Mouse (Mus musculus) layer of hippocampus, adult 2 months (tissue): ENCODE measurements at regions not wholly inside any gene's neighbourhood (a gene's known extent, or its start where the extent isn't known, plus 50 kb on each side); places are given as distances from the start of the nearest gene placed in this dataset.

Source experiments
- DNase-seq, 2 experiments: peaks; one replicate each; pipeline ENCODE4 v3.0.0; 2022; ENCODE audit warnings: low spot score in 2 of 2
- H3K27ac ChIP-seq: fragments of 200-600 bp; 2 replicates; pipeline ENCODE4 v1.8.1; 2022
- H3K4me3 ChIP-seq: fragments of 200-600 bp; 2 replicates; pipeline ENCODE4 v1.8.1; 2022; ENCODE audit warnings: mild to moderate bottlenecking
- CTCF ChIP-seq: fragments of 200-600 bp; conservative IDR thresholded peaks from 2 replicates; pipeline ENCODE4 v1.8.1; 2022; ENCODE audit warnings: antibody characterized with exemption, mild to moderate bottlenecking, moderate library complexity

DNA sequence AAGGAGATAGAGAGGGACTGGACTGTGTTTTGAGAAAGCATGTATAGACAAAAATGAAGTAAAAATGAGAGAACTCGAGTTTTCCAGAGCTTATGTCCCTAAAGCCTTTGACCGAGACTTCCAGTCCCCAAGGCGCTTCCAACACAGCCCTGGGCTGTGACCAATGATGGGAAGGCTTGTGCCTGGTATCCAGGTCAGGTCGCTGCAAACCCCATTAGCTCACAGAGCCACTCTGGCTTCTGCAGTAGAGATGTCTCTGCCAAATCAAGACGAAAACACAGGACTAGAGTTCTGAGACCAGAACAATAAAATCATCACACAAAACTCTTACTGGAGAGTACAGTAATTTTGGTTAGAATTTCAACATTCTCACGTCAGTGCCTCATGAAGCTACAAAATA lies 218.5 kb upstream of the Zfp637 start:
- no peak for DNase-seq
- no peak for TF ChIP-seq CTCF
- no peak overlapping the region for H3K27ac ChIP-seq
- H3K4me3 ChIP-seq, result no peak overlapping the region

DNA sequence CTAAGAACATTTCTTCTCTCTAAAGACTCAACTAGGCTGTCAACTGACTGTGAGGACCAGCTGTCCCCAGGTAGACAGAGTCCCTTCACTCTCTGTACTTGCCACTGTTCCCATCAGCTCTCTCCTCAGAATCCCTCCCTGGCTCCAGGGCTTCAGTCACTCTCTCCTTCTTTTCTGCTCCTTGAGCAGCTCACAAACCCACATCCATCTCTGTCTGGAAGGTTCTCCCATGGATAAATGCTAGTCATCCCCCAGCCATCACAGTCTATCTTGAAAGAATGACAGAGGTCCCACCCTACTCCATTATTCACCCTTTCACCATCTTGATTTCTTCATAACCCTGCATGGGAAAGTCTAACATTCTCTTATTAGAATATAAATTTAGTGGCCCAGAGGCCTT lies 218.0 kb upstream of the Zfp637 start:
- Histone ChIP-seq H3K27ac (no peak overlapping the region), H3K4me3 (no peak overlapping the region)
- DNase-seq, result no peak
- no peak for TF ChIP-seq CTCF

DNA sequence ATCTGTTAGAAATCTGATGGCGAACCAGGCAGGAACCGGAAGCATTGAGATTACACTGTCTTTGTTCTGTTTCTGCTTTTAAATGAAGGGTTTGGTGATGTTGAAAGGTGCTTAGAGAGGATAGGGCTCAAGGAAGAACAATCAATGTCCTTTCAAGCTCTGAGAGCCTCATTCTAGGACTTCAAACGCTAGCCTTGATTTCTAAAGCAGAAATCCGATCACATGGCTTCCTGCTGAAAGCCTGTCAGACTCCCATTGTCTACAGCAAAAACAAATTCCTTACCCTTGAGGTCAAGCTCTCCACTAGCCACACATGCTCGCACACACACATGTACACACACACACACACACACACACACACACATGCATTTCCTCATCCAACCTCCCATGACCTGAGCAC lies 215.3 kb upstream of the Zfp637 start:
- peak overlapping the region; percentile 32; the same call in 1 of the 2 replicates for H3K27ac ChIP-seq
- no peak for TF ChIP-seq CTCF
- H3K4me3 ChIP-seq, result no peak overlapping the region
- DNase-seq, result no peak

DNA sequence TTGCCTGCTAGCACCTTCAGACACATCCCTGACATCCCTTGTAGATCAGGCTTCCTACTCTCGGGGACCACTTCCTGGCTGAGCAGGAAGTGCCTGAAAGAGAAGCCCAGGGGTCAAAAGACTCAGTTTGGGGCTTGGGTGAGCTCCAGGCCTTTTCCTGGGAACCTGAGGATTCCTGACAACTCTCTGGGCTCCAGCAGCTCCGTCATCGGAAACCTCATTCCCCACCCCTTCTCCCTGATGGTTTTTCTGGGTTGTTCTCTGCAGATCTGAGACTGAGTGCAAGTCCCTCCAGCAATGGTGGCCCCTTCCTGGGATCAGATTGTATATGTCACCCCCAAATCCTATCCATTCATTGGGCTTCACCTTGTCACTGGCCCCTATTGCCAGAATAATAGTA lies 213.5 kb upstream of the Zfp637 start:
- Histone ChIP-seq H3K27ac (no peak overlapping the region), H3K4me3 (no peak overlapping the region)
- TF ChIP-seq CTCF, result no peak
- no peak for DNase-seq

DNA sequence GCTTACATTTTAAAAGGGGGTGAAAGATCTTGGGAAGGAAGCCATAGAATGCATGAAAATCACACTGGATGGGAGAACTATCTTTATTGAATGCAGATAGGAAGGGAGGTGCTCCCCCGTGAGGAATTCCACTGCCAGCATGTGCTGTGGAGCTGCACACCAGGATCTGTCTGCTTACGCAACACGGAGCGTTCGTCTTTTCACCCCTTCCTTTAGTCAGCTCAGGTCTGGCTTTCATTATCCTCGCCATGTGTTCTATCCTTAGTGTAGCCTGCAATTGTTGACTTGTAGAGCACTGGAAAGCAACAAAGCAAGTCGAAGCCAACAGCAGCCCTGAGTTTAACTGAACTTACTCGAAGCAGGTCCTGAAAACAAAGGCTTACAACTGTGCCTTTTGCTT lies 194.4 kb upstream of the Zfp637 start:
- Histone ChIP-seq H3K27ac (no peak overlapping the region), H3K4me3 (no peak overlapping the region)
- peak; percentile 72 for TF ChIP-seq CTCF
- peak; percentile 10 to 21 for DNase-seq

DNA sequence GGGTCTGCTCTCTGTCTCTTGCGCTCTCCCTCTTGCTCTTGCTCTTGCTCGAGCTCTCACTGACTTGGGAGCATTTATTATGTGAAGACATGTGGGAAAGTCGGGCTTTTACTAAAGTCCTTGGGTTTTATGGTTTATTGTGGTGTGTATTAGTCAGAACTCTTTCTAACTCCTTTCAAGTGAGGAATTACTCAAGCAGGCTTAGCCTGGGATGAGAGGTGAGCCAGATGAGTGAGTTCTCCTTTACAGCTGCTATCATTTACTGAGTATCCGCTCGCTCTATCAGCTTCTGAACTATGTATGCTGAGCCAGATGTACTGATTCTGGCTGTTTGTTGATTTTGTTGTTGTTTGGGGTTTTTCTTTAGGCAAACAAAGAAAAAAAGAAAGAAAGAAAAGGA lies 190.4 kb upstream of the Zfp637 start:
- H3K27ac ChIP-seq, result no peak overlapping the region
- no peak overlapping the region for H3K4me3 ChIP-seq
- DNase-seq, result no peak
- TF ChIP-seq CTCF, result no peak

DNA sequence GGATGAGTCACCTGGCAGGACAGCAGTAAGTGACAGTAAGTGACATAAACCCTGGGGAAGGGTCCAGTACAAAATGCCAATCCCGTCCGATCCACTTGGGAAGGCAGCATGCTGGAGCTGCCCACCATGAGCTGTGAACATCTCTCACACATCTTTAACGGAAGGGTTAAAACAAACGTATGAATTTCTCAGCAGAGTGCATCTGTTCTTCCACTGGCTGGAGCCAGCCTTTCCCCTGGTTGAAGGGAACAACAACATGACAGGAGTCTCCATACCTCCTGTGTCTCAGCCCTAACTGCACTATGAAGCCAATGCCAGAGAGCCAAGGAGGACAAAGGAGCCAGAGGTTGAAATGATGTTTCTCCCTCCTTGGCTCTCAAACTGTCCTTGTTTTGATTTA lies 189.4 kb upstream of the Zfp637 start:
- Histone ChIP-seq H3K4me3 (no peak overlapping the region), H3K27ac (0 out of 2 replicates have a peak overlapping the region, but pooled peaks have one; percentile 41)
- no peak for DNase-seq
- no peak for TF ChIP-seq CTCF

DNA sequence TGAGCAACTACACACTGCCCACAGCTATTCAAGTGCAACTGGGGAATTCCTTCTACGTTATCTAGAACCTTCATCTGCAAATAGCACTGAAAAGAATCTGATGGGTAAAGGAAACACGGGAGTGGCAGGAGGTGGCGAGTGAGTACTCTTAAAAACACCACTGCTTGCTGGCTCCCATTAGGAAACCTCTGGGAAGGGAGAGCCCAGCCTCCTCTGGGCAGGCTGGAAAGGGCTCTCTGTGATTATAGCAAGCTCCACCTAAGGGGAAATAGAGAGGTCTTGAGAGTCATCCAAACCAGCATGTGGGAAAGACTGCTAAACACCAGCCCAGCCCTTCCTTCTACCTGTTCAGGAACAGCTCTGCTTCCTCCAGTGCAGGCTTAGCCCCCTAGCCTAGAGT lies 189.0 kb upstream of the Zfp637 start:
- DNase-seq, result no peak
- Histone ChIP-seq H3K27ac (0 out of 2 replicates have a peak overlapping the region, but pooled peaks have one; percentile 41), H3K4me3 (no peak overlapping the region)
- no peak for TF ChIP-seq CTCF

DNA sequence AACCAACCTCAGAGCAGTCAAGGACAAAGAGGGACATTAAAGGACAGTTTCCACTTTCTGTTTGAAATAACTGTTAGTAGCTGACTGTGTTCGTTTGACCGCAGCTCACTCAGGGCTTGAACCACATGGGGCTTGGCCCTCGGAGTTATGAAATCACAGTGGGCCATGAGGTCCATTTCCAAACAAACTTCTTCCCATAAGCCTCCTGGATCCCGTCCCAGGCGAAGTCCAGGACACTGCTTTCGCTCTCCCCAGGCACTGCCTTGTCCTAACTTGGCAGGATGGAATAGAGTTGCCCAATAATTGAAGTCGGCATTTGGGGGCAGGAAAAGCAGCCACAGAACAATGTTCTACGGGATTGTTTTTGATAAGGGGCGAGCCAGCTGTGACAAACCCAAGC lies 188.1 kb upstream of the Zfp637 start:
- H3K27ac ChIP-seq, result peak overlapping the region; percentile 19; the same call in 1 of the 2 replicates
- H3K4me3 ChIP-seq, result no peak overlapping the region
- no peak for TF ChIP-seq CTCF
- DNase-seq, result no peak

DNA sequence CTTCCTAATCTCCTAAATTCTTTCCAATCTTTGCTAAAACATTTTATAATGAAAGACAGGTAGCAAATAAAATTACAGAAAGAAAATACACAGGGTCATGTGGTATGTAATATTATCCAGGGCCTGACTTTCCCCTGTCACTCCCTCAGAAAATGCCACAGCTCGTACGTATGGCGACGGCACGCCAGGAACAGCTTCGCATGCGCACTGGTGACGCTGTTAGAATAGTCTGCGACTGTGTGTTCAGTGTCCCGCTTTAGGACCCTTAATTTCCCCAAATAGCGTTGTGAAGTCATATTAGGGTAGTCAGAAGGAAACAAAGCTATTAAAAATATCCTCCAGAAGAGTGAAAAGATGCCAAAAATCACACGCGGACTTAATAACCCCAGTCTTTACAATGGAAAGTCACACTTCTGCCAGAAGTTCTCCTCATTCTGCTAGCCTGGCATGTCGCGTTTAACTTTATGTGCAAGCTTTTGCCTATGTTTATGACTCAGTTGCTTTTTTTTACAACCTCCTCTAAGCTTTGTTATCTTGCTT lies 187.0 kb upstream of the Zfp637 start:
- Histone ChIP-seq H3K27ac (no peak overlapping the region), H3K4me3 (no peak overlapping the region)
- no peak for TF ChIP-seq CTCF
- no peak for DNase-seq

DNA sequence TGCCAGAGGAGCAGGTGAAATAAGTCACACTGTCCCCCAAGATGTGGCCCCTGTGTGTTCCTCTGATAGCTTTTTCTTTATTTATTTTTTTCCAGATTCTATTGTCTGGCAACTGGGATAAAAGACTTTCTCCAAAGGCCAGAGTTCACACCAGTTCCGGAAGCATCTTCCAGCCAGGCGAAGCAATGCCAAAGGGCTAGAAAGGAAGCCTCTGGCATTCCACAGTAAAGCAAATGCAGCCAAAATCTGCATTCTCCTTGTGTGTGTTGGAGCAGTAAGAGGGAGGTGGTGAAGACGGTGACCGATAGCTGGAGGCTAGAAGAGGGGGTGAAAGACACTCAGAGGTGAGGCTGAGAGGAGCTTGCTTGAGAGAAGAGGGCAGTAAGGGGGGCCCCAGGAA lies 185.0 kb upstream of the Zfp637 start:
- no peak for TF ChIP-seq CTCF
- Histone ChIP-seq H3K4me3 (no peak overlapping the region), H3K27ac (no peak overlapping the region)
- DNase-seq, result no peak

DNA sequence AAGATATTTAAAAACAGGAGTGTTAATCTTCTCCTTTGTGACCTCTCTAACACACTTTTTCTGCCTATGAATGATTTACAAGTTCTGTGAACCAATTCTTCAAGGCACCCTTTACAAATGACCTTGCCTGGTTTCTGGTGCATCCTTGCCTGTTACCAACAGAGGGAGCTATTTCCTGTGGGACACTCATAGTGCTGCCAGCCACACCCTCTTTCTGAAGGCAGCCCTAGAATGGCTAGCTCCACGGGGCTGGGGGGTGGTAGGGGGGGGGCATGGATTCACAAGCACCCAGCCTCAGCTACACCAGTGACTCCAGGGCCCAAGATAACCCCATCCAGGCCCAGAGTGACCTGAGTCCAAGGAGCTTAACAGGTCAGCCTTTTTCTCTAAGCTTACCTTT lies 180.4 kb upstream of the Zfp637 start:
- TF ChIP-seq CTCF, result peak; percentile 75
- Histone ChIP-seq H3K27ac (no peak overlapping the region), H3K4me3 (no peak overlapping the region)
- peak; percentile 8 to 16 for DNase-seq

DNA sequence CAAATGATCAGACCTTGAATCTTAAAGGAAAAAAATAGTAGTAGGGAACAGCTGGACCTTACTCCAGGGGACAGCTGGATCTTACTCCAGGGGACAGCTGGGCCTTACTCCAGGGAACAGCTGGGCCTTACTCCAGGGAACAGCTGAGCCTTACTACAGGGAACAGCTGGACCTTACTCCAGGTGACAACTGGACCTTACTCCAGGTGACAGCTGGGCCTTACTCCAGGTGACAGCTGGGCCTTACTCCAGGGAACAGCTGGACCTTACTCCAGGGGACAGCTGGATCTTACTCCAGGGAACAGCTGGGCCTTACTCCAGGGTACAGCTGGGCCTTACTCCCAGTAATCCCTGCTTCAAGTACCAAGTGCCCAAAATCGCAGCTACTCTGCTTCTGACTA lies 178.3 kb upstream of the Zfp637 start:
- Histone ChIP-seq H3K27ac (no peak overlapping the region), H3K4me3 (no peak overlapping the region)
- no peak for TF ChIP-seq CTCF
- DNase-seq, result no peak

DNA sequence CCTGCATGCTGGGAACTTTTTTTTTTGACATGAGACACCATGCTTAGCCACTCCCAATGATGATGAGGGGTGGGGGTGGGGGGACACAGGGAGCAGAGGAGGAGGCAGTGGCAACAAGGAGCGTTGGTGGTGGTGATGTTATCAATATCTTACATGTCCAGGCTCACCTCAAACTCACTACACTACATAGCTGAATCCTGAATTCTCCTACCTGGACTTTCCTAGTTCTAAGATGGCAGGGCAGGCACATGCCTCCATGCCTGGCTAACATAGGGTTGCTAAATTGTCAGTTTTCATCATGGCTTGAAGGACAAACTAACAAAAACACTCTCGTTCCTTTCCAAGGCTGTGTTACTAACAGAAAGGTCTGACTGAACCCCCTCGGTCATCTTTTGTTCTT lies 170.6 kb upstream of the Zfp637 start:
- DNase-seq, result no peak
- H3K4me3 ChIP-seq, result no peak overlapping the region
- no peak for TF ChIP-seq CTCF
- H3K27ac ChIP-seq, result no peak overlapping the region
